ENCODE assay signal across 26 mouse cellular contexts in the genomic region with DNA sequence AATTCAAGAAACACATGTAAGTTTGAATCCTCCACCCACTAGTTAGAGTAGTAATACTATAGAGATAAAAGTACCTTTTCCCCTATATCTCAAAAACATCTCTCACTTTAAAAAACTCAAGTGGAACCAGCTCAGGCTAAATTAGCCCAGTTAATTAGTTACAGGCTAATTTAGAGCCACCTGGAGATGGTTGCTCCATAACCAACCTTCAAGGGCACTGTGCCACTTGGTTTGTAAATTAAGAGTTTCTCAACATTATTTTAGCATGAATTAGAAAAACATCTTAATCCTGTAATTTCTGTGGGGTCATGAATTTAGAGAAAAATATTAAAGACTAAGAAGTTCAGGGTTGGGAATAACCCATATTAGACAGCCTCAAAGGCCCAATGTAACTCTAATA. TPM values are rescaled to one million over a fixed set of nuclear protein-coding genes. Genes with fewer than 3 reads are reported as not detected.
"Had no signal": no experiment of that assay in that cellular context is flagged by ENCODE, and none has a peak within 500 bp of the region (broad histone marks: within the 10 kb centered on the region; RNA-seq: fewer than 3 reads in every experiment).

No protein-coding gene starts in this region.

- DNase-seq: layer of hippocampus, adult 9-11 months; layer of hippocampus, postnatal 36 days; lung, adult 18-20 months; lung, postnatal 10 days; lung, postnatal 36 days; retina, postnatal 1 day; right cerebral cortex, postnatal 25 days; spleen, adult 18-20 months; thymus, adult 2 months; thymus, postnatal 25 days had no signal

- H3K9ac ChIP-seq: intestine, embryonic 15.5 days; liver, embryonic 14.5 days; lung, embryonic 15.5 days; midbrain, embryonic 13.5 days; neural tube, embryonic 13.5 days; stomach, embryonic 15.5 days had no signal

- H3K9me3 ChIP-seq: intestine, embryonic 15.5 days; midbrain, embryonic 13.5 days; stomach, embryonic 15.5 days had no signal

- H3K4me3 ChIP-seq: intestine, embryonic 15.5 days; layer of hippocampus, adult 2 months; left cerebral cortex, adult 2 months; lung, embryonic 15.5 days; megakaryocyte, embryonic 14.5 days; midbrain, embryonic 10.5 days; midbrain, embryonic 13.5 days; myocyte; neural tube, embryonic 13.5 days; stomach, embryonic 15.5 days had no signal

- H3K27me3 ChIP-seq: intestine, embryonic 15.5 days; lung, embryonic 15.5 days; stomach, embryonic 15.5 days had no signal

- H3K4me2 ChIP-seq: liver, embryonic 11.5 days; lung, embryonic 15.5 days; midbrain, embryonic 13.5 days; neural tube, embryonic 13.5 days; stomach, embryonic 15.5 days had no signal

- H3K27ac ChIP-seq: intestine, embryonic 15.5 days; layer of hippocampus, adult 2 months; left cerebral cortex, adult 2 months; liver, embryonic 14.5 days; lung, embryonic 15.5 days; midbrain, embryonic 10.5 days; midbrain, embryonic 13.5 days; neural tube, embryonic 13.5 days; stomach, embryonic 15.5 days had no signal

- H3K36me3 ChIP-seq: intestine, embryonic 15.5 days; lung, embryonic 15.5 days; midbrain, embryonic 10.5 days; midbrain, embryonic 13.5 days; neural tube, embryonic 13.5 days; stomach, embryonic 15.5 days had no signal

- ATAC-seq: hindbrain, embryonic 16.5 days; intestine, embryonic 15.5 days; midbrain, embryonic 13.5 days; midbrain, embryonic 16.5 days had no signal

RNA-seq across cellular contexts. Expression of a gene that starts 3.1 kb away (rescaled TPM):
- total RNA-seq: monocyte, adult 5-6 weeks; neutrophil, adult 5-6 weeks had no signal
